Comparison of ENCODE assay signal across 14 mouse cellular contexts in the genomic region with DNA sequence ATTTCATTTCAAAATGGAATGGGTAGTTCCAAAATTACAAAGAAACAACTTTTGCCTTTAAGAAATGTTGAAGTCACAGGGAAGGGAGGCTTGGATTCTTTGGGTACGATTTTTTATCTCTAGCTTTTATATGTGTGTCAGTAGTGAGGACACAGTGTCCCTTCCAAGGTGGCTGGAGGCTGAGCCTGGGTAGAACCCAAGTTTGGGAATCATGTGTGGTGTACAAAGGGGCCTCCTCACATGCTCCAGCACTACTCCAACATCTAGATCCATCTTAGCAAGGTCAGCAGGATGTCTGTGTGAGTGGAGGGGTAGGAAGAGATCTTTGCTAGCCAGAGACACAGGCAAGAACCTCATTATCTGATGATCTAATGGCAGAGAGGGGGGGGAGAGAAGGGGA.
DNase-seq lines count a peak whose midpoint lies in the region; ATAC-seq and TF ChIP-seq lines count a peak whose summit lies in the region.
"Had no signal": no experiment of that assay in that cellular context is flagged by ENCODE, and none has a peak within 500 bp of the region (broad histone marks: within the 10 kb centered on the region; RNA-seq: fewer than 3 reads in every experiment).

No protein-coding gene starts in this region.

- H3K9me3 ChIP-seq in heart, embryonic 12.5 days (replicated peaks): no peaks in the 10 kb centered on the region
- no peaks in the 10 kb centered on the region for H3K9me3 ChIP-seq in lung, embryonic 14.5 days (ENCODE audit: low read depth, low read length)
- no peaks in the 10 kb centered on the region for H3K9me3 ChIP-seq in heart, embryonic 15.5 days (replicated peaks)
- H3K9me3 ChIP-seq: embryonic facial prominence, embryonic 10.5 days; liver, embryonic 15.5 days had no signal

- no peak overlapping the region for H3K4me2 ChIP-seq in heart, embryonic 12.5 days
- no peak overlapping the region for H3K4me2 ChIP-seq in lung, embryonic 14.5 days
- no peak overlapping the region for H3K4me2 ChIP-seq in heart, embryonic 15.5 days
- H3K4me2 ChIP-seq: liver, embryonic 15.5 days; midbrain, embryonic 11.5 days had no signal

- no peak overlapping the region for H3K9ac ChIP-seq in heart, adult 2 months (ENCODE audit: low read depth, low read length)
- no peak overlapping the region for H3K9ac ChIP-seq in heart, embryonic 12.5 days
- no peak overlapping the region for H3K9ac ChIP-seq in lung, embryonic 14.5 days
- H3K9ac ChIP-seq in heart, embryonic 15.5 days: no peak overlapping the region
- H3K9ac ChIP-seq: liver, embryonic 15.5 days had no signal

- no peaks in the 10 kb centered on the region for H3K27me3 ChIP-seq in heart, adult 2 months (ENCODE audit: control insufficient read depth, insufficient read depth, low read length)
- H3K27me3 ChIP-seq in heart, embryonic 12.5 days (replicated peaks): peaks cover 3% of the 10 kb centered on the region; the same call in 1 of the 2 replicates
- no peaks in the 10 kb centered on the region for H3K27me3 ChIP-seq in lung, embryonic 14.5 days (ENCODE audit: insufficient read depth, low read length)
- no peaks in the 10 kb centered on the region for H3K27me3 ChIP-seq in heart, embryonic 15.5 days
- H3K27me3 ChIP-seq: liver, embryonic 15.5 days had no signal

- DNase-seq in heart, adult 2 months: peak; percentile 21 to 38
- DNase-seq in lung, embryonic 14.5 days: no peak
- no peak for DNase-seq in lung, adult 2 months
- DNase-seq in skeletal muscle tissue, adult 2 months (ENCODE audit: low read depth, low spot score): peak; percentile 20
- no peak for DNase-seq in embryo, embryonic 11 days
- DNase-seq in MN1 (ENCODE audit: low spot score): no peak
- DNase-seq: adrenal gland, adult 2 months; cerebellum, adult 9-11 months had no signal

- H3K27ac ChIP-seq in heart, adult 2 months: peak overlapping the region; percentile 47
- H3K27ac ChIP-seq in heart, embryonic 12.5 days (ENCODE audit: poor library complexity, severe bottlenecking): no peak overlapping the region
- peak overlapping the region; percentile 60; the same call in 1 of the 2 replicates for H3K27ac ChIP-seq in lung, embryonic 14.5 days (ENCODE audit: low read depth)
- peak overlapping the region; percentile 34; the same call in 1 of the 2 replicates for H3K27ac ChIP-seq in heart, embryonic 15.5 days
- H3K27ac ChIP-seq: embryonic facial prominence, embryonic 10.5 days; liver, embryonic 15.5 days had no signal

- no peaks in the 10 kb centered on the region; the same call in 1 of the 2 replicates for H3K4me1 ChIP-seq in heart, adult 2 months (ENCODE audit: control insufficient read depth, insufficient read depth, low read length)
- H3K4me1 ChIP-seq in heart, embryonic 12.5 days (replicated peaks): peaks cover 20% of the 10 kb centered on the region
- H3K4me1 ChIP-seq in lung, embryonic 14.5 days (ENCODE audit: insufficient read depth): 0 out of 2 replicates have a peak, but pooled peaks cover 5% of the 10 kb centered on the region
- H3K4me1 ChIP-seq in lung, adult 2 months (ENCODE audit: control insufficient read depth, insufficient read depth, low read length): no peaks in the 10 kb centered on the region
- 0 out of 2 replicates have a peak, but pooled peaks cover 3% of the 10 kb centered on the region for H3K4me1 ChIP-seq in heart, embryonic 15.5 days (replicated peaks)
- H3K4me1 ChIP-seq: liver, embryonic 15.5 days had no signal

- TF ChIP-seq CTCF in heart, adult 2 months (IDR thresholded peaks at IDR 0.05): no peak
- no peak for TF ChIP-seq CTCF in lung, embryonic 14.5 days (IDR thresholded peaks at IDR 0.05; ENCODE audit: low read depth)
- no peak for TF ChIP-seq CTCF in lung, adult 2 months (IDR thresholded peaks at IDR 0.05; ENCODE audit: insufficient read depth, low read length)

- intact Hi-C loops in heart, adult 2 months (cut with DNase I): no loop called here

- TF ChIP-seq POLR2A in heart, adult 2 months (IDR thresholded peaks at IDR 0.05; ENCODE audit: insufficient read depth, low read depth, low read length): no peak
- no peak for TF ChIP-seq POLR2A in lung, adult 2 months (IDR thresholded peaks at IDR 0.05; ENCODE audit: borderline replicate concordance, extremely low read depth, low read depth, low read length)

- TF ChIP-seq EP300 in heart, adult 2 months (IDR thresholded peaks at IDR 0.05; ENCODE audit: insufficient read depth, low read depth, low read length): no peak

- 43% methylated on average over 1 of the region's 1 CpGs for WGBS in heart, adult 2 months
- 60% methylated on average over 1 of the region's 1 CpGs for WGBS in heart, embryonic 12.5 days
- 44% methylated on average over 1 of the region's 1 CpGs for WGBS in lung, embryonic 14.5 days
- WGBS in lung, adult 2 months: 33% methylated on average over 1 of the region's 1 CpGs
- WGBS in heart, embryonic 15.5 days: 40% methylated on average over 1 of the region's 1 CpGs

- H3K36me3 ChIP-seq in heart, adult 2 months (ENCODE audit: control insufficient read depth, insufficient read depth, low read length): no peaks in the 10 kb centered on the region
- H3K36me3 ChIP-seq in heart, embryonic 12.5 days: no peaks in the 10 kb centered on the region
- no peaks in the 10 kb centered on the region for H3K36me3 ChIP-seq in lung, embryonic 14.5 days (ENCODE audit: insufficient read depth)
- H3K36me3 ChIP-seq in heart, embryonic 15.5 days: no peaks in the 10 kb centered on the region
- H3K36me3 ChIP-seq: embryonic facial prominence, embryonic 10.5 days; liver, embryonic 15.5 days had no signal

- H3K4me3 ChIP-seq in heart, adult 2 months: no peak overlapping the region
- no peak overlapping the region for H3K4me3 ChIP-seq in heart, embryonic 12.5 days
- H3K4me3 ChIP-seq in lung, embryonic 14.5 days (ENCODE audit: low read depth, low read length): no peak overlapping the region
- H3K4me3 ChIP-seq in lung, adult 2 months (replicated peaks; ENCODE audit: extremely low read depth, low read depth, low read length): no peak overlapping the region
- H3K4me3 ChIP-seq in heart, embryonic 15.5 days: no peak overlapping the region
- H3K4me3 ChIP-seq: embryonic facial prominence, embryonic 10.5 days; liver, embryonic 15.5 days; myocyte had no signal

- H3K79me2 ChIP-seq in heart, adult 2 months (replicated peaks; ENCODE audit: control insufficient read depth, insufficient read depth, low read length): no peaks in the 10 kb centered on the region

- no peak for ATAC-seq in heart, embryonic 12.5 days (ENCODE audit: insufficient number of reproducible peaks, low FRiP score)
- ATAC-seq in lung, embryonic 14.5 days (ENCODE audit: insufficient read depth): 0 out of 2 replicates have a peak, but pooled peaks have one; percentile 21
- no peak for ATAC-seq in heart, embryonic 15.5 days (replicated peaks; ENCODE audit: insufficient number of reproducible peaks, insufficient read depth, low FRiP score, low read depth)

Comparison
In these comparisons a context has a peak if more than half of its experiments do, and no peak if none do; other contexts are left out.
1. DNase-seq: peak in heart, adult 2 months (2 of 2) and skeletal muscle tissue, adult 2 months (single experiment); none in lung, embryonic 14.5 days (single experiment), lung, adult 2 months (single experiment), embryo, embryonic 11 days (single experiment) and MN1 (single experiment).